Mouse (Mus musculus): ENCODE data around the gene Klf12.

Gene Klf12

GRCm38 (mm10) chr14:100052876-100053275 lies 231.6 kb downstream of the Klf12 start:
- in situ Hi-C loops (cut with MboI, MseI) = no loop called here

- in situ Hi-C loops (cut with MboI, MseI) = no loop called here
These were observed 239.0 kb downstream of the Klf12 start for GRCm38 (mm10) chr14:100045431-100045830.

- in situ Hi-C loops (cut with MboI, MseI) = no loop called here
These were observed 242.7 kb downstream of the Klf12 start for GRCm38 (mm10) chr14:100041823-100042222.

GRCm38 (mm10) chr14:100026671-100027070 lies 257.8 kb downstream of the Klf12 start:
- in situ Hi-C loops (cut with MboI, MseI) = no loop called here

- in situ Hi-C loops (cut with MboI, MseI) = no loop called here
These were observed 267.3 kb downstream of the Klf12 start for GRCm38 (mm10) chr14:100017219-100017618.

- in situ Hi-C loops (cut with MboI, MseI) = no loop called here
These were observed 274.0 kb downstream of the Klf12 start for GRCm38 (mm10) chr14:100010525-100010924.

- in situ Hi-C loops (cut with MboI, MseI) = no loop called here
These were observed 274.6 kb downstream of the Klf12 start for GRCm38 (mm10) chr14:100009790-100010382.

GRCm38 (mm10) chr14:99983510-99983909 lies 301.0 kb downstream of the Klf12 start:
- in situ Hi-C loops (cut with MboI, MseI) = no loop called here

GRCm38 (mm10) chr14:99981209-99981608 lies 303.3 kb downstream of the Klf12 start:
- in situ Hi-C loops (cut with MboI, MseI) = no loop called here

GRCm38 (mm10) chr14:99967920-99968319 lies 316.6 kb downstream of the Klf12 start:
- in situ Hi-C loops (cut with MboI, MseI) = no loop called here

GRCm38 (mm10) chr14:99960500-99961229 lies 323.8 kb downstream of the Klf12 start:
- in situ Hi-C loops (cut with MboI, MseI) = no loop called here

- in situ Hi-C loops (cut with MboI, MseI) = no loop called here
These were observed 329.3 kb downstream of the Klf12 start for GRCm38 (mm10) chr14:99955133-99955532.

GRCm38 (mm10) chr14:99944221-99945108 lies 340.0 kb downstream of the Klf12 start:
- in situ Hi-C loops (cut with MboI, MseI) = no loop called here

- in situ Hi-C loops (cut with MboI, MseI) = no loop called here
These were observed 341.3 kb downstream of the Klf12 start for GRCm38 (mm10) chr14:99943156-99943555.

- in situ Hi-C loops (cut with MboI, MseI) = no loop called here
These were observed 351.0 kb downstream of the Klf12 start for GRCm38 (mm10) chr14:99933456-99933855.

- in situ Hi-C loops (cut with MboI, MseI) = no loop called here
These were observed 352.6 kb downstream of the Klf12 start for GRCm38 (mm10) chr14:99931879-99932278.

GRCm38 (mm10) chr14:99911912-99912311 lies 372.6 kb downstream of the Klf12 start:
- in situ Hi-C loops (cut with MboI, MseI) = no loop called here

GRCm38 (mm10) chr14:99910876-99911275 lies 373.6 kb downstream of the Klf12 start:
- in situ Hi-C loops (cut with MboI, MseI) = no loop called here

- in situ Hi-C loops (cut with MboI, MseI) = no loop called here
These were observed 383.6 kb downstream of the Klf12 start for GRCm38 (mm10) chr14:99900902-99901301.

- in situ Hi-C loops (cut with MboI, MseI) = loop anchor here (25.0 kb wide), 1 partner anchor 537 kb away; no protein-coding TSS in a partner anchor
These were observed 385.6 kb downstream of the Klf12 start for GRCm38 (mm10) chr14:99898861-99899260.

- in situ Hi-C loops (cut with MboI, MseI) = loop anchor here (25.0 kb wide), 1 partner anchor 533 kb away; no protein-coding TSS in a partner anchor
These were observed 389.6 kb downstream of the Klf12 start for GRCm38 (mm10) chr14:99894708-99895383.
